Mouse (Mus musculus): ENCODE data around the gene Osbp2.

DNA sequence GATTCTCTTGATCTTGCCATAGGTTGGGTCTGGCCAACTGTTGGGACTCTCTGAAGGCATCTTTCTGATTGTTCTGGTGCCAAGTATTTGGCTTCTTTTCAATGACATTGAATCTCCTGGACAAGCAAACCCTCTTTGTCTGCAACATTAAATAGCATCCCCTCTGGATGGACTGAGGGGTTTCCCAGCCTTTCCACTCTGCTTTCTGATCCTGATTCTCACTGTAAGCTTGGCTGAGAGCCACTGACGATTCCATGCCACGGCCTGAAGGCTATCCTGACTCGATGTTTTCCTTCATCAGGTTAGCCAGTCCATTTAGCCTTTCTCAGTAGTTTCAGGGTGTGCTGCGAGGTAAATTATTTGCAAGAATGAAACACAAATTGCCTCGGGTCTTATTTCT is 34.0 kb downstream of the Osbp2 start:
- no peak for TF ChIP-seq CTCF (IDR thresholded peaks at IDR 0.05; ENCODE audit: low read depth, low read length)
- no peak for TF ChIP-seq EP300 (IDR thresholded peaks at IDR 0.05; ENCODE audit: insufficient read depth, low read depth, low read length)
- TF ChIP-seq POLR2A (IDR thresholded peaks at IDR 0.05; ENCODE audit: insufficient read depth, low read length): no peak
